Mouse (Mus musculus) liver, embryonic 14.5 days (tissue): ENCODE measurements around the gene Morn1.

ENCODE experiments used
- CTCF ChIP-seq: IDR thresholded peaks from 2 replicates; pipeline ENCODE4 v1.5.1; 2016; ENCODE audit warnings: antibody characterized with exemption, low read depth, control low read depth
- EP300 ChIP-seq: IDR thresholded peaks from 2 replicates; pipeline ENCODE4 v1.6.1; 2016; ENCODE audit warnings: antibody characterized with exemption, low read depth

DNA sequence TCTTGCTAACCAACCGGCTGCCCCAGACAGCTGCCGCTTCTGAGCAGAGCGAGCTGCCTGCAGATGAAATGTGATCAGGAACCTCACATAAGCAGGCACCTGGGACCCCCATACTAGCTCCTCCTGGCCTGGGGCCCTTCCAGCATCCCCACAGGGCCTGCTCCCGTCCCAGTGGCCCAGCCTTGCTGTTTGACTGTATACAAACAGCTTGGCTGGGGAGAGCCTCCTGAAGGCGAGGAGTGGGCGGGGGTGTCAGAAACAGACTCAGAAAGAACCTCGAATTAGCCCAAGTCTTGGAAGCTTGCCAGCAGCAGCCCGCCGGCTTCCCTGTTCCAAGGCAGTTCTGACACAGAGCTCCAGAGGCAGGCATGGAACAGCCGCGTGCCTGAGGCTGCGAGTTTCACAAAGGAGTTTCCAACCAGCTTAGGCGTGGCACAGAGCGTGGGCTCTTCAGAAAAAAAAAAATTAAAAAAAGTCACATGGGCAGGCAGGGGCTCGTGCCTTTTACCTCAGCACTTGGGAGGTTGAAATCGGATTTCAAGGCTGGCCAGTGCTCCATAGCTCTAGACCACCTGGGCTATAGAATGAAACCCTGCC lies 36.2 kb downstream of the Morn1 start:
- TF ChIP-seq CTCF: no peak
- TF ChIP-seq EP300: no peak
